Mouse (Mus musculus) frontal cortex, postnatal 10 days (tissue): ENCODE data around the gene Gpr180.

Source experiments
- DNase-seq, 2 experiments: peaks; one replicate each; pipeline ENCODE4 v3.0.0; 2022; ENCODE audit warnings: low spot score in 2 of 2, mixed read lengths in 1 of 2

Gpr180 gene

GRCm38 (mm10) chr14:118207347-118207746, 70.4 kb downstream of the Gpr180 start:
- DNase-seq = no peak

- peak in 1 of 2 experiments; percentile 29 for DNase-seq
Observed at GRCm38 (mm10) chr14:118209642-118210041, 72.7 kb downstream of the Gpr180 start.

- DNase-seq = no peak
Observed at GRCm38 (mm10) chr14:118212188-118212804, 75.3 kb downstream of the Gpr180 start.
